Mouse (Mus musculus) heart, adult 2 months (tissue): Measurements from ENCODE around the gene Bcl2l2.

Source experiments
- CTCF ChIP-seq: fragments of 200-600 bp; IDR thresholded peaks from 2 replicates; pipeline ENCODE4 v1.8.1; 2022; ENCODE audit warnings: antibody characterized with exemption, mild to moderate bottlenecking, moderate library complexity
- EP300 ChIP-seq: fragments of 200-500 bp; IDR thresholded peaks from 2 replicates; pipeline ENCODE4 v1.6.1; 2011; ENCODE audit warnings: low read depth, low read length, control low read depth; ENCODE audit not compliant: insufficient read depth
- POLR2A ChIP-seq: fragments of 200-500 bp; IDR thresholded peaks from 2 replicates; pipeline ENCODE4 v1.6.1; 2011; ENCODE audit warnings: mild to moderate bottlenecking, low read depth, low read length, control low read depth; ENCODE audit not compliant: insufficient read depth

DNA sequence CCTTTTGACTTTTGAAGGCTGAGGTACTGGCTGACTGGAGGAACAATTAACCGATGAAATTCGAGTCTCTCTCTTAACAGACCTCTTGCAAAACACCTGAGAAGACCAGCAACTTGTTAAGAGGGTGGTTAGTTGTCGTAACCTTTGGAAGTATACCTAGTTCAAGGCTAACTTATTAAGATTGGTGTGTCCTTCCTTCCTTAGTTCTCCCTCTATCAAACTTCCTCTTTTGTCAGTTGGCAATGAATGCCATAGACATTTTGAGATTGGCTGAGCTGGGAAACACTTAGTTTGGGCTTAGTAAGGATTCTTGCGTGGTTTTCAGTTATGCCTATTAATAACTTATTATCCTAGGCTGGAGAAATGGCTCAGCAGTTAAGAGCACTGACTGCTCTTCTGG is 15.2 kb upstream of the Bcl2l2 start:
- TF ChIP-seq EP300 (no peak), POLR2A (no peak), CTCF (no peak)
